Mouse (Mus musculus) embryo, embryonic 11 days (tissue): ENCODE data around the gene Ccdc188.
"Not testable (repeated sequence)": the region's sequence is repeated elsewhere in the genome, so short reads cannot be mapped to it uniquely, and the experiment has no call there.

Experiments used
- DNase-seq: peaks from one replicate; pipeline ENCODE4 v3.0.0-alpha.2; 2015

The Ccdc188 gene

DNA sequence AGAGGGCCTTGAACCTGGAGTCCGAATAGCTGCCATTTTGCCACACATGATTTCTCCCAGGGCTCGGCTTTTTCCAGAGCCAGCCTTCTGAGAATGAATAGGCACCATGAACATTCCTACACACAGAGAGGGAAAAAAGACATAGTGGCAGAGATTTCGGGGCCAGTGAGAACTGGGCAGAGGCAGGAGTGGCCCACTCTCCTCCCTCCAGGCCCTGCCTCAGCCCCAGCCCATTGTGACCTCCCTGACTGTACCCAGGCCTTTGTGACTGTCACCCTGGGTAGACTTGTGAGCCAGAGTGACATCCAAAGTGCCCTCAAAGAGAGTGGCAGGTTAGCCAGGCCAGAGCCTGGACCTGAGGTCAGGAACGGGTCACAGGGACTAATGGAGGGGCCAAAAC lies at the start of gene Ccdc188:
Ccdc188 (plus strand) TSS at position 301 of the 400 bp plus-strand sequence.
- no peak for DNase-seq

DNA sequence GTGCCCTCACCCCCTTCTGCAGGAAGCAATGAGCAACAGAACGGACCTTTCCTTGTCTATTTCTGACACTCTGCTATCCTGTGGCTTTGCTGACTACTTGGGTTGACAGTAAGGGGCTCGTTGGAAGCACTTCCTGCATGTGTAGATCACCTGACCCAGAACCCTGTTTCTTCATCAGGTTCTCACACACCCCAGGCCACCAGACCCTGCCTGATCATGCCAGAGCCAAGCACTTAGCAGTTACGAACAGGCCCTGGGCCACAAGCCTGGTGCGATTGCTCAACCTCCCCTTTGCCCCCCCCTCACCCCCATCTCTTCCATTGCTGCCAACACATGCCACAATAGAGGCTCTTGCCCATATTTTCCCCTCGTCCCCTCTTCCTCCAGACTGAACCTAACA lies 48.5 kb upstream of the Ccdc188 start:
- DNase-seq: no peak

DNA sequence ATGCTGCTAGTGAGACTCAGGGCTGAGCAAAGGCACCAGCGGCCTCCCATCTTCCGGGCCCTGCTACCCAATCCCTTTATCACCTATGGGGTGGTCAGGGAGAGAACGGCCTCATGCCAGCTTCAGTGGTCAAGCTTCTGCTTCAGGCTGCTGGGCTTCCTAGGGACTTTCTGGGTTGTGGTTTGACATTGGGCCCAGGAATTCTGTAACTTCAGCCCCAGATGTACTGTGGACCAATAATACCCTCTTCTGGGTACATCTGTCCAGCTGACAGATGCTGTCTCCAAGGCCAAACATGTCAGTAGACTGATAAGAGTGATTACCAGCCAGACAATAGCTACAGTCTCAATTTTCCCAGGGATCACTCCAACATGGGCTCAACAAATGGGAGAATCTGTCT lies 47.9 kb upstream of the Ccdc188 start:
- DNase-seq: no peak

GRCm38 (mm10) chr16:18172266-18172855 lies 45.3 kb upstream of the Ccdc188 start:
- peak; percentile 88 for DNase-seq

GRCm38 (mm10) chr16:18173231-18173630 lies 44.4 kb upstream of the Ccdc188 start:
- DNase-seq: no peak

DNA sequence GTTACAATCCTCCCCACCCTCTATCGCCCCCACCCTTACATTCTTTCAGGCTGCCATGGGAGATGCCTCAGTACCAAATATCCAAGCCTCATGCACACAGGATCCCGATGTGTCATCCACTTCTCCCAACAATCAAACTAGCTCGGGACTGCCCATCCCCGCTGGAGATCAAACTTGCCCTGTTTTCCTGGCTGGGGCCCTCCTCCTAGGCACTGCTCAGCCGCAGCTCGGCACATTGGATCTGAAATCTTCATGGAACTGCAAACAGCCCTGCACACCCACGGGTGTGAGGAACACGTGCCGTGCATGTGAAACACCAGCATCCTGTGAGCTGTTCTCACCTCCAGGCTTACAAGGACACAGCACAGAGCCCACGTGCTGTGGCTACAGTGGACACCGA lies 43.9 kb upstream of the Ccdc188 start:
- DNase-seq: no peak

DNA sequence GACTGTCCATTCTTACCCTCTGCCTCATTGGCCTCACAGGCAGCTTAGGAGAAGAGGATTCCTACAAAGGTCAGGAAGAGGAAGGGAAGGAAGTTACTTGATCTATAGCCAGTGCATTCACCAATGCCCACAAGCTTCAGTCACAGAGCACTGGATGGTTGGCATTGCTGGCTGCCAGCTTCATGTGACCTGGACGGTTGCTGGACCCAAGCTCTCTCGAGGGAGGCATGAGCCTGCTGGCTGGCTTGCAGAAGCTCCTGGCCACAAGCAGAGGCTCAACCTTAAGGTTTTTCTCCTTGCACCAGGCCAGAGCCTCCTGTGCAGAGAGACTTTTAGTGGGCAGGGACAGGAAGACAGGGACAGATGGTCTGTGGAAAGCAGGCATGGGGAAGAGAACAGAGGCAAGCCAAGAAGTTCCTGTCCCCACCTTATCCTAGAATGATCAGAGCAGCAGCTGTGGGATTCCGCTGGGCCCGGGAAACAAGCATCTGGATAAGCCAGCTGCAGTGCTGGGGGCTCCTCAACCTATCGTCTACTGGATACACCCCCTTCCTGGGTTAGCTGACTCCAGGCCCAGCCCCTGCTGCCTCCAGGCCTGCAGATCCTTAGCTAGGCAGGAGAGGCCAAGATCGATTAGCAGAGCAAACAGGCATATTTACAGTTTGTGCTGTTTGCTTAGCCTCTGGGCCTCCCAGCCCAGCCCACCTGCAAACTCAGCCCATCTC lies 41.7 kb upstream of the Ccdc188 start:
- no peak for DNase-seq

GRCm38 (mm10) chr16:18176758-18177157 lies 40.9 kb upstream of the Ccdc188 start:
- no peak for DNase-seq

GRCm38 (mm10) chr16:18179591-18179990 lies 38.1 kb upstream of the Ccdc188 start:
- no peak for DNase-seq

GRCm38 (mm10) chr16:18181398-18181797 lies 36.3 kb upstream of the Ccdc188 start:
- no peak for DNase-seq

DNA sequence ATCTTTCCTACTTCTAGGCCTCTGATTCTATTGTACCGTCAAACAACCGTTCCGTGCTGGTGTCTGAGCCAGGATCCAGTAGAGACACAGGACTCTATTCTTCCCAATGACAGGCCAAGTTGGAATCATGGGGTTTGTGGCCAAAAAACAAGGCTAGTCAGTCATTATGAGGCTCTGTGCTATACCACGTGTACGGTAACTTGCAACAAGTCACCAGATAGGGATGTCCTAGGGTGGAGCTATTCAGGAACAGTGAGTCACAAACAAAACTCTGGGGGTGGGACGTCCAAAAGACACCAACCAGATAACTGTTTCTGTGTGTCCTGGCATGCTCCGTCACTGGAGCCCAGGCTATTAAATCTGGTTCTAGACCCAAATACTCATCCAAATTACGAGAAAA lies 34.9 kb upstream of the Ccdc188 start:
- no peak for DNase-seq

DNA sequence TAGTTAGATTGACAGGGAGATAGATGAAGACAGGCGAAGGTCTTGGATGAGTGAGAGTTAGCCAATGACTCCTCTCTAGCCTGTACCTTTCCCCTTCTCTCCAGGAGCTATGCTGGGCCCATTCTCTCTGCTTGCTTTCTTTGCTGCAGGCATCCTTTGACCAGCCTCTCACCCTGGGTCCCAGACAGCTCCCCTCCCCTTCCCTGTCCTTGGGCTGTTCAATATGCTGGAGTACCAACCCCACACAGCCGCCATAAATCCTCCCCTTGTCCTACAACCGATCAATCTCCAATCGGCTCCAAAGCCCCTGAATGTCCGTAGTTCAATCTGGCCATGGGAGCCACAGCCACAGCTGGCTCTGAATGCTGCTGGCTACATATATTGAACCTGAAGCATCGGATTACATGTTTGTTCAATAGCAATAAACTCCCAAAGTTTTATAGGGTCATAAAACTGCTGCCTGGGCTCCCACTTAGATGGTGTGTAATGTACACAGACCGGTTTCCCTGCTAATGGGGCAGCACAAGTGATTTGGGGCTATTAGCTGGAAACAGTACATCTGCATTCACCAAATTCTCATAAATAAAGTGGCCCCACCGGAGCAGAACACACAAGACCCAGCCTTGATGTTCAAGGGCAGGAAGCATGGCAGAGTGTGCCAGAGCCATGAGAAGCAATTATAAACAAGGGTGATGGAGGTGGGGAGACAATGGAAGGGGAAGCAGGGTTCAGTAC lies 31.8 kb upstream of the Ccdc188 start:
- DNase-seq: peak; percentile 50

- no peak for DNase-seq
These were observed 30.9 kb upstream of the Ccdc188 start for GRCm38 (mm10) chr16:18186798-18187197.

GRCm38 (mm10) chr16:18187221-18187620 lies 30.5 kb upstream of the Ccdc188 start:
- DNase-seq: no peak

DNA sequence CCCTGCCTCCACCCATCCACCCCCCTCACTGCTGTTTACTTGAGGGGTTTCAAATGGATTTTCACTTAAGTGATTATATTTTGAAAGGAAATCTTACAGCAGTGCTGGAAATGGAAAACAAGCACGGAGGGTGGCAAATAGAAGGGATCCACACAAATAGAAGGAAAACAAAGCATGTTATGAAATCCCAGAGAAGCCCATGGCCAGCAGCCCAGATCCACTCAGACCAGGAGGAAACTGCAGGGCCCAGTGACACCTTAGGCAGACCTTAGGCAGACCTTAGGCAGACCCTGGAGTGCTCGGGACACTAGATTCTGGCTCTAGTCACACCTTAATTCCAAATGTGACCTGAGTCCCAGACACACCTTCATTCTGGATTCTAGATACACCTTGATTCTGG lies 26.7 kb upstream of the Ccdc188 start:
- DNase-seq: no peak

- DNase-seq: peak; percentile 57
These were observed 23.3 kb upstream of the Ccdc188 start for GRCm38 (mm10) chr16:18194208-18194985.

DNA sequence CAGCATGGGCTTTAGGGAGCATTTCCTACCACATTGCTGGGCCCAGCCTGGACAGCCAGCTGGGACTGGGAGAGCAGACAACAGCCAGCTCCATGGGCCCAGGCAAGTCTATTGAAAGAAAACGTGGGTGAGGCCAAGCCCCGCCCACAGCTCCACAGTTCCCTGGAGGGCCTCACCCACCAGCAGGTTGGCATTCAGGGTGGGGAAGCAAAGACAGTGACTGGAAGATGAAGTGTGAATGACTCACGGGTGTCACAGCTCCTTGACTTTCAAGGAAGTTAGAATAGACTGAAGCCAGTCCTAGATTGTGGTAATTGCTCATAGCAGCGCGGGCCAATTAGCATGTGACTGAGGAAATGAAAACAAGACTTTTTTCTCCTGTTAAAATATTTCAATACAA lies 22.6 kb upstream of the Ccdc188 start:
- no peak for DNase-seq

- DNase-seq: not testable (repeated sequence)
These were observed 22.1 kb upstream of the Ccdc188 start for GRCm38 (mm10) chr16:18195561-18195960.

DNA sequence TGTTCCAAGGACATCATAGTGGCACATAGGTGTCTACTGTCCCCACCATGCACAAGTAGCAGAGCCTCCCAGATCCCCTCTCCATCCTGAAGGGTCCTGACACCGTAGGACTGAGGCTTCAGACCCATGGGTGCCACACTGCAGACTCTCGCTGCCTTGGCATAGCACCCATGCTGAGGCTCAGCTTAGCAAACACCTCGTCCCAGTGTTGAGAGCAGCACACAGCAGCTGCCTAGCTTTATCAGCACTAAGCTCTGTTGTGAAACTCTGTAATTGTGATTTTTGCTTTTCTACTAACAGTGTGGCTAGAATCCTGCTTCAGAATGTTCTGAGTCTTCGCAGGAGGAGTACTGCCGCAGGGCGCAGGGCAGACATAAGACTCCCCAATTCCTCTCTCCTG lies 19.8 kb upstream of the Ccdc188 start:
- DNase-seq: no peak

DNA sequence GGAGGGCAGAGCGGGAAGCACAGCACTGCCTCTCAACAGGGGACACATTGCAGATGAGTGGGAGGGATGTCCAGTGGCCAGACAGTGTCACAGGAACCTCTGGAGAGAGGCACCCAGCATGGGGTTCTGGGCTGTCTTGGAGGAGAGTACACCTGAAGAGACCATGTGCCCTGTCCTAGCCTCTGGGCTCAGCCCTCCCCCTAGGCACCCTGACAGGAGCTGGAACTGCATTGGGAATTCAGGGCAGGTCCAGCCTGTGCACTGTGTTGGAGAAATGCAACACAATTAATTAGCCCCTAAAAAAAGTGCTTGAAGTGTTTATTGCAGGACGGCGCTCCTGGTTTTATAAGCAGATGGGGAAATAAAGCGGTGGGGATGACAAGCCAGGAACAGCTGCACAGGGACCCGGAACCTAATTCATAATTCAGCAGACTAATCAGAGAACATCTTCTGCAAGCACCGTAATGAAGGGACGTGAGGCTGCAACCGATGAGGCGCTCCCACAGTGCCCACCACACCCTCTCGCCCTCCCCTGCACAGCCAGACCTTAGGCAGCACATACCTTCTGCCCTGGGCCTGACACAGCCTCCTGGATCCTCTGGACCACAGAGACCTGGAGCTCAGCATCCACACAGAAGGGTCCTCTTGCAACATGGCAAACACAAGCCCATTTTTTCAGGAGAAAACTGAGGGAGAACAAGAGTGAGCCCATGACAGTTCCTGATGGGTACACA lies 19.1 kb upstream of the Ccdc188 start:
- DNase-seq: no peak

GRCm38 (mm10) chr16:18200062-18200461 lies 17.6 kb upstream of the Ccdc188 start:
- DNase-seq: no peak

DNA sequence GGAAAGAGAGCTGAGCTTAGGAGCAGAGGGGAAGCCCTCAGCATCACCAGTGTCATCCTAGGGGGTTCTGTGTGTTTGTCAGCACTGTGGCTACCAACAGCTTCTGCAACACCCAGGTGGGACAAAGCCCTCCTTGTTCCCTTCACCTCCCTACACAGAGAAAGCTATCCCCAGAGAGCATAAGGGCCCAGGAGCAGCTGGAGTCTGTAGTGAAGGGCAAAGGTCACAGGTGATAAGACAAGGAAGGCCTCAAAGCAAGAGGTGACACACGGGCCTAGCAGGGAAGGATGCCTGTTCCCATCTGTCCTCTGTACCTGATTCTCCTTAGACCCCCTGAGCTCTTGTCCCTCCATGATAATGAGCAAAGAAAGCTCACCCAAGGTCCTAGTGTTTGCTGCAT lies 16.1 kb upstream of the Ccdc188 start:
- no peak for DNase-seq

DNA sequence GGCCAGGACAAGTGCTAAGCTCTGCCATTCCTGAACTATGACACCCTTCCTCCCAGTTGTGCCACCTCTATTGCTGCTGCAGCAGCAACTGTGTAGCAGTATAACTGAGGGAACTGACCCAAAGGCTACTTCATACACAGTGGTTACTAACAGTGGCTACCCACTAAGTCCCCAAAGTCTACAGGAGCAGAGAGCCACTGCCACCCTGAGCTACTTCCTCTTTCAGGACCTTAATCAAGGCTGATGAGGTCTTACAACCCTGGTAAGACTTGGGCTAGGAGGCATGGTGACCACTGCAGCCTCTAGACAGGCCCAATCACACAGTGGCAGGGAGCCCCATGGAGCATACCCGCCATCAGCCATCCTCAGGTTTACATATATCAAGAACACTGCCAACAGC lies 15.6 kb upstream of the Ccdc188 start:
- DNase-seq: no peak
